Mouse (Mus musculus): ENCODE measurements at regions not wholly inside any gene's neighbourhood (a gene's known extent, or its start where the extent isn't known, plus 50 kb on each side); places are given as distances from the start of the nearest gene placed in this dataset.

- Histone ChIP-seq H3K9me3 (replicated peaks; ENCODE audit: low read length) (peaks cover 3% of the 10 kb centered on the region), H3K4me1 (ENCODE audit: control insufficient read depth in 1 of 2, insufficient read depth in 2 of 2) (no peaks in the 10 kb centered on the region), H3K27ac (ENCODE audit: insufficient read depth, low read depth) (no peak overlapping the region), H3K4me3 (replicated peaks in 1 of 3; ENCODE audit: low read depth in 2 of 3, low read length in 2 of 3, poor library complexity in 1 of 3) (no peak overlapping the region), H3K4me2 (ENCODE audit: insufficient read depth, low read depth, poor library complexity, severe bottlenecking) (no peak overlapping the region), H3K36me3 (replicated peaks in 1 of 2; ENCODE audit: control insufficient read depth in 1 of 2, insufficient read depth in 1 of 2, low read length in 1 of 2) (peaks cover 29 to 61% of the 10 kb centered on the region in 2 experiments), H3K79me2 (replicated peaks; ENCODE audit: control insufficient read depth, extremely low read depth, insufficient read depth, poor library complexity, severe bottlenecking) (no peaks in the 10 kb centered on the region), H3K27me3 (replicated peaks) (no peaks in the 10 kb centered on the region), H3K9ac (ENCODE audit: insufficient read depth, low read depth) (no peak overlapping the region)
- TF ChIP-seq EP300 (IDR thresholded peaks at IDR 0.05; ENCODE audit: low read length) (no peak), USF2 (conservative IDR thresholded peaks at IDR 0.05; ENCODE audit: low read depth, low read length) (no peak), NELFE (IDR thresholded peaks at IDR 0.05; ENCODE audit: low read depth, low read length) (no peak), E2F4 (IDR thresholded peaks at IDR 0.05; ENCODE audit: insufficient replicate concordance, low read depth, low read length) (no peak), MAX (IDR thresholded peaks at IDR 0.05; ENCODE audit: low read length) (no peak), MEF2A (IDR thresholded peaks at IDR 0.05; ENCODE audit: borderline replicate concordance, low read depth, low read length) (no peak)
- DNase-seq (ENCODE audit: extremely low read depth): no peak
- in situ Hi-C loops (cut with MboI; ENCODE audit: low pct_ligation_motif_present, low pct_unique_long_range_greater_than_20kb, low sequenced_read_pairs): no loop called here
- dilution Hi-C loops (cut with MboI; ENCODE audit: extremely low pct_ligation_motif_present, extremely low pct_unique_long_range_greater_than_20kb, low sequenced_read_pairs): no loop called here
These were observed 72.3 kb upstream of the Commd8 start for GRCm38 (mm10) chr5:72240271-72240670.

- peak; percentile 71 for DNase-seq (ENCODE audit: extremely low read depth)
- Histone ChIP-seq H3K36me3 (replicated peaks in 1 of 2; ENCODE audit: control insufficient read depth in 1 of 2, insufficient read depth in 1 of 2, low read length in 1 of 2) (peaks cover 24 to 45% of the 10 kb centered on the region in 2 experiments), H3K9ac (ENCODE audit: insufficient read depth, low read depth) (peak overlapping the region; percentile 1; the same call in 1 of the 2 replicates), H3K4me1 (ENCODE audit: control insufficient read depth in 1 of 2, insufficient read depth in 2 of 2) (peaks cover 17 to 69% of the 10 kb centered on the region in 2 experiments), H3K4me2 (ENCODE audit: insufficient read depth, low read depth, poor library complexity, severe bottlenecking) (peak overlapping the region; percentile 70), H3K9me3 (replicated peaks; ENCODE audit: low read length) (no peaks in the 10 kb centered on the region), H3K4me3 (replicated peaks in 1 of 3; ENCODE audit: low read depth in 2 of 3, low read length in 2 of 3, poor library complexity in 1 of 3) (no peak overlapping the region), H3K27ac (ENCODE audit: insufficient read depth, low read depth) (peak overlapping the region; percentile 80; the same call in 1 of the 2 replicates), H3K79me2 (replicated peaks; ENCODE audit: control insufficient read depth, extremely low read depth, insufficient read depth, poor library complexity, severe bottlenecking) (peaks cover 31% of the 10 kb centered on the region), H3K27me3 (replicated peaks) (no peaks in the 10 kb centered on the region)
- dilution Hi-C loops (cut with MboI; ENCODE audit: extremely low pct_ligation_motif_present, extremely low pct_unique_long_range_greater_than_20kb, low sequenced_read_pairs): no loop called here
- TF ChIP-seq KAT2A (IDR thresholded peaks at IDR 0.05; ENCODE audit: insufficient replicate concordance, low read length) (no peak), NELFE (IDR thresholded peaks at IDR 0.05; ENCODE audit: low read depth, low read length) (no peak), EP300 (IDR thresholded peaks at IDR 0.05; ENCODE audit: low read length) (peak; percentile 40; the same call in 1 of the 2 replicates), MAFK (IDR thresholded peaks at IDR 0.05; ENCODE audit: insufficient replicate concordance, low read length) (peak; percentile 42; the same call in 1 of the 2 replicates), MYC (IDR thresholded peaks at IDR 0.05; ENCODE audit: low read depth, low read length) (peak; percentile 86), BHLHE40 (IDR thresholded peaks at IDR 0.05; ENCODE audit: low read depth, low read length) (peak; percentile 57), IRF4 (IDR thresholded peaks at IDR 0.05; ENCODE audit: low read depth, low read length) (peak; percentile 39; the same call in 1 of the 2 replicates), TCF12 (IDR thresholded peaks at IDR 0.05; ENCODE audit: low read depth, low read length) (0 out of 2 replicates have a peak, but pooled peaks have one; percentile 30), ETS1 (conservative IDR thresholded peaks at IDR 0.05; ENCODE audit: low read depth, low read length) (peak; percentile 71), MEF2A (IDR thresholded peaks at IDR 0.05; ENCODE audit: borderline replicate concordance, low read depth, low read length) (peak; percentile 64; the same call in 1 of the 2 replicates), MAX (IDR thresholded peaks at IDR 0.05; ENCODE audit: low read length) (peak; percentile 81), USF1 (IDR thresholded peaks at IDR 0.05; ENCODE audit: low read depth, low read length) (no peak), MXI1 (IDR thresholded peaks at IDR 0.05; ENCODE audit: low read depth, low read length) (peak; percentile 69; the same call in 1 of the 2 replicates), ELF1 (IDR thresholded peaks at IDR 0.05; ENCODE audit: low read depth, low read length) (peak; percentile 22; the same call in 1 of the 2 replicates)
- in situ Hi-C loops (cut with MboI; ENCODE audit: low pct_ligation_motif_present, low pct_unique_long_range_greater_than_20kb, low sequenced_read_pairs): no loop called here
These were observed 59.0 kb upstream of the Commd8 start for GRCm38 (mm10) chr5:72227002-72227401.

All from CH12.LX (cell line).